In the genomic region with DNA sequence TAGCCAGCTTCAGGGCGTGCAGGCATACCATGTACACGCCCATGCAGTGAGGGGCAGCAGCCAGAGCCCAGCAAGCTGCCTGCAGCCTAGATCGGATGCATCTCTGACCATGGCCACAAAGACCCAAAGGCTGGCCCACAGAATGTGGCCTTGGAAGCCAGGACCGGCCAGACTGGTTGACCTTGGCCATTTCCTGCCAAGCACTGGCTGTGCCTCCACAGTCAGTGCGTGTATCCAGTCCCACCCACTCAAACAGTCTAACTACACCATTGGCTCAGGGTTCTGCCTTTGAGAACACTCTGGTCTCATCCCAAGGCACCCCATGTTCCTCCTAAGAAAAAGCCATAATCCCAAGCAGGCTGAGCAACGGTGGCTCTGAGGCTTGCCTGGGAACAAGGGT, we compare ENCODE assay signal across 12 mouse cellular contexts.
DNase-seq lines count a peak whose midpoint lies in the region; ATAC-seq and TF ChIP-seq lines count a peak whose summit lies in the region.
"Had no signal": no experiment of that assay in that cellular context is flagged by ENCODE, and none has a peak within 500 bp of the region (broad histone marks: within the 10 kb centered on the region; RNA-seq: fewer than 3 reads in every experiment).

No protein-coding gene starts in this region.

- no peak for TF ChIP-seq CTCF in lung, postnatal 0 days (IDR thresholded peaks at IDR 0.05)
- TF ChIP-seq CTCF in hindbrain, postnatal 0 days (IDR thresholded peaks at IDR 0.05; ENCODE audit: low read depth) = no peak

- no peak for ATAC-seq in lung, embryonic 15.5 days (ENCODE audit: borderline replicate concordance, extremely low read depth, low FRiP score, low TSS enrichment)
- ATAC-seq in lung, postnatal 0 days = no peak
- no peak for ATAC-seq in hindbrain, postnatal 0 days
- no peak for ATAC-seq in erythroblast, adult 5-6 weeks (replicated peaks; ENCODE audit: low FRiP score, poor library complexity, severe bottlenecking)

- H3K9ac ChIP-seq in lung, embryonic 15.5 days = no peak overlapping the region
- no peak overlapping the region for H3K9ac ChIP-seq in lung, postnatal 0 days (replicated peaks; ENCODE audit: low read depth)
- H3K9ac ChIP-seq in hindbrain, postnatal 0 days (replicated peaks; ENCODE audit: low read length) = no peak overlapping the region
- H3K9ac ChIP-seq: heart, embryonic 12.5 days; liver, embryonic 13.5 days had no signal

- no peaks in the 10 kb centered on the region for H3K36me3 ChIP-seq in lung, embryonic 15.5 days
- no peaks in the 10 kb centered on the region for H3K36me3 ChIP-seq in lung, postnatal 0 days (ENCODE audit: insufficient read depth, low read length)
- no peaks in the 10 kb centered on the region for H3K36me3 ChIP-seq in hindbrain, postnatal 0 days (ENCODE audit: insufficient read depth, low read length)
- H3K36me3 ChIP-seq: heart, embryonic 12.5 days; liver, embryonic 13.5 days had no signal

- H3K4me3 ChIP-seq in lung, embryonic 15.5 days = no peak overlapping the region
- H3K4me3 ChIP-seq in lung, postnatal 0 days (ENCODE audit: low read depth, low read length) = no peak overlapping the region
- no peak overlapping the region for H3K4me3 ChIP-seq in hindbrain, postnatal 0 days (ENCODE audit: low read length)
- H3K4me3 ChIP-seq: heart, embryonic 12.5 days; liver, embryonic 13.5 days had no signal

- no peaks in the 10 kb centered on the region for H3K9me3 ChIP-seq in lung, embryonic 15.5 days
- H3K9me3 ChIP-seq in lung, postnatal 0 days (ENCODE audit: low read length) = no peaks in the 10 kb centered on the region
- H3K9me3 ChIP-seq in hindbrain, postnatal 0 days (ENCODE audit: low read length) = no peaks in the 10 kb centered on the region
- H3K9me3 ChIP-seq: heart, embryonic 12.5 days; liver, embryonic 13.5 days had no signal

- DNase-seq in cerebellum, postnatal 10 days = peak; percentile 42 to 65
- no peak for DNase-seq in cerebellum, postnatal 36 days
- DNase-seq in lung, postnatal 0 days (ENCODE audit: low spot score) = no peak
- peak; percentile 28 for DNase-seq in ZHBTc4 (ENCODE audit: low read depth, low spot score)
- no peak for DNase-seq in hindbrain, postnatal 0 days (ENCODE audit: low spot score)
- DNase-seq in left cerebral cortex, postnatal 10 days (ENCODE audit: extremely low spot score in 1 of 2, low spot score in 2 of 2) = no peak
- DNase-seq: liver, embryonic 13.5 days had no signal

- no peak overlapping the region for H3K4me2 ChIP-seq in lung, embryonic 15.5 days
- no peak overlapping the region for H3K4me2 ChIP-seq in lung, postnatal 0 days (replicated peaks; ENCODE audit: low read depth, low read length)
- H3K4me2 ChIP-seq in hindbrain, postnatal 0 days (ENCODE audit: low read depth, low read length) = no peak overlapping the region
- H3K4me2 ChIP-seq: heart, embryonic 12.5 days; liver, embryonic 13.5 days had no signal

- H3K27ac ChIP-seq in lung, embryonic 15.5 days = peak overlapping the region; percentile 13; the same call in 1 of the 2 replicates
- H3K27ac ChIP-seq in lung, postnatal 0 days (ENCODE audit: low read length) = no peak overlapping the region
- H3K27ac ChIP-seq in hindbrain, postnatal 0 days = peak overlapping the region; percentile 36; the same call in 1 of the 2 replicates
- H3K27ac ChIP-seq: kidney, postnatal 0 days; liver, embryonic 13.5 days; stomach, postnatal 0 days had no signal

- WGBS in lung, embryonic 15.5 days = 61% methylated on average over 6 of the region's 6 CpGs
- WGBS in lung, postnatal 0 days = 58% methylated on average over 6 of the region's 6 CpGs
- 45% methylated on average over 6 of the region's 6 CpGs for WGBS in hindbrain, postnatal 0 days

- no peaks in the 10 kb centered on the region for H3K27me3 ChIP-seq in lung, embryonic 15.5 days
- H3K27me3 ChIP-seq in lung, postnatal 0 days (replicated peaks; ENCODE audit: insufficient read depth, low read length) = no peaks in the 10 kb centered on the region
- no peaks in the 10 kb centered on the region for H3K27me3 ChIP-seq in hindbrain, postnatal 0 days (ENCODE audit: insufficient read depth, low read length)
- H3K27me3 ChIP-seq: heart, embryonic 12.5 days; liver, embryonic 13.5 days had no signal

- no peak for TF ChIP-seq EP300 in lung, postnatal 0 days (IDR thresholded peaks at IDR 0.05)

- peaks cover 38% of the 10 kb centered on the region for H3K4me1 ChIP-seq in lung, embryonic 15.5 days
- no peaks in the 10 kb centered on the region; the same call in 1 of the 2 replicates for H3K4me1 ChIP-seq in lung, postnatal 0 days (ENCODE audit: insufficient read depth, low read depth, low read length)
- H3K4me1 ChIP-seq in hindbrain, postnatal 0 days (ENCODE audit: insufficient read depth, low read length) = peaks cover 36% of the 10 kb centered on the region

- intact Hi-C loops in left cerebral cortex, postnatal 10 days (cut with DNase I) = no loop called here

Comparison
In these comparisons a context has a peak if more than half of its experiments do, and no peak if none do; other contexts are left out.
1. DNase-seq: peak in cerebellum, postnatal 10 days (2 of 2) and ZHBTc4 (single experiment); none in cerebellum, postnatal 36 days (0 of 2), lung, postnatal 0 days (single experiment), hindbrain, postnatal 0 days (single experiment) and left cerebral cortex, postnatal 10 days (0 of 2).